Mouse (Mus musculus) G1E (cell line): ENCODE results near the gene Abca6.

Experiments
- CTCF ChIP-seq: IDR thresholded peaks from 2 replicates; pipeline ENCODE4 v1.5.1; 2012; ENCODE audit warnings: low read depth, low read length, inconsistent platforms, mixed read lengths
- GATA1 ChIP-seq: IDR thresholded peaks from 2 replicates; pipeline ENCODE4 v1.6.1; 2012; ENCODE audit warnings: borderline replicate concordance, low read length, inconsistent platforms, mixed read lengths
- GATA2 ChIP-seq: IDR thresholded peaks from 2 replicates; pipeline ENCODE4 v1.6.1; 2012; ENCODE audit warnings: low read depth, low read length, inconsistent platforms, borderline replicate concordance
- TAL1 ChIP-seq: conservative IDR thresholded peaks from 2 replicates; pipeline ENCODE4 v1.6.1; 2012; ENCODE audit warnings: low read depth, low read length, inconsistent platforms, mixed read lengths

GRCm38 (mm10) chr11:110257061-110257460 lies 5.5 kb upstream of the Abca6 start:
- TF ChIP-seq CTCF (no peak), TAL1 (no peak), GATA1 (no peak), GATA2 (no peak)
